Mouse (Mus musculus): ENCODE results near the gene Ddx56. TPM values are rescaled to one million over a fixed set of nuclear protein-coding genes. Genes with fewer than 3 reads are reported as not detected.
"Not testable (repeated sequence)": the region's sequence is repeated elsewhere in the genome, so short reads cannot be mapped to it uniquely, and the experiment has no call there.

Gene Ddx56
- total RNA-seq, 2 experiments from 2014 or later, result 35.1 to 40.9 TPM

GRCm38 (mm10) chr11:6273607-6274006 is 6.0 kb upstream of the Ddx56 start:
- no peak for DNase-seq (ENCODE audit: low spot score in 2 of 2)

GRCm38 (mm10) chr11:6266621-6267020 is 951 bp downstream of the Ddx56 start:
- DNase-seq (ENCODE audit: low spot score in 2 of 2), result no peak

- DNase-seq (ENCODE audit: low spot score in 2 of 2), result peak in 1 of 2 experiments; percentile 64
Measured at GRCm38 (mm10) chr11:6261434-6262082, 6.0 kb downstream of the Ddx56 start.

- no peak for DNase-seq (ENCODE audit: low spot score in 2 of 2)
Measured at GRCm38 (mm10) chr11:6259413-6259812, 8.2 kb downstream of the Ddx56 start.

GRCm38 (mm10) chr11:6256490-6257072 is 11.0 kb downstream of the Ddx56 start:
- DNase-seq (ENCODE audit: low spot score in 2 of 2), result no peak

GRCm38 (mm10) chr11:6254602-6255001 is 13.0 kb downstream of the Ddx56 start:
- DNase-seq (ENCODE audit: low spot score in 2 of 2), result not testable (repeated sequence)

- no peak for DNase-seq (ENCODE audit: low spot score in 2 of 2)
Measured at GRCm38 (mm10) chr11:6252824-6253223, 14.7 kb downstream of the Ddx56 start.

GRCm38 (mm10) chr11:6252248-6252647 is 15.3 kb downstream of the Ddx56 start:
- DNase-seq (ENCODE audit: low spot score in 2 of 2), result no peak

- no peak for DNase-seq (ENCODE audit: low spot score in 2 of 2)
Measured at GRCm38 (mm10) chr11:6244707-6245106, 22.9 kb downstream of the Ddx56 start.

GRCm38 (mm10) chr11:6233025-6233424 is 34.5 kb downstream of the Ddx56 start:
- no peak for DNase-seq (ENCODE audit: low spot score in 2 of 2)

GRCm38 (mm10) chr11:6230012-6230411 is 37.6 kb downstream of the Ddx56 start, which contains the start of gene Npc1l1:
Npc1l1 (minus strand) TSS chr11:6230143.
- no peak for DNase-seq (ENCODE audit: low spot score in 2 of 2)

GRCm38 (mm10) chr11:6224541-6225229 is 42.9 kb downstream of the Ddx56 start:
- no peak for DNase-seq (ENCODE audit: low spot score in 2 of 2)

GRCm38 (mm10) chr11:6222187-6222586 is 45.4 kb downstream of the Ddx56 start:
- no peak for DNase-seq (ENCODE audit: low spot score in 2 of 2)

GRCm38 (mm10) chr11:6219967-6220366 is 47.6 kb downstream of the Ddx56 start:
- no peak for DNase-seq (ENCODE audit: low spot score in 2 of 2)

- no peak for DNase-seq (ENCODE audit: low spot score in 2 of 2)
Measured at GRCm38 (mm10) chr11:6218189-6218896, 49.2 kb downstream of the Ddx56 start.

- no peak for DNase-seq (ENCODE audit: low spot score in 2 of 2)
Measured at GRCm38 (mm10) chr11:6216834-6217233, 50.7 kb downstream of the Ddx56 start.

Other genes with a start within 250 kb of the Ddx56 start
- 100 to 1,000 TPM; 190 to 199 TPM for gene Camk2b, start 201.4 kb downstream of the Ddx56 start, total RNA-seq (2021)
- gene A730071L15Rik, start 67.7 kb downstream of the Ddx56 start, total RNA-seq (2021), result under 1 TPM; 0.21 to 0.44 TPM
- 10 to 100 TPM; 56.4 to 61.0 TPM for gene Nudcd3, start 67.4 kb downstream of the Ddx56 start, total RNA-seq (2021)
- gene Npc1l1, start 37.6 kb downstream of the Ddx56 start, total RNA-seq (2021), result under 1 TPM; 0.05 to 0.12 TPM
- 10 to 100 TPM; 70.1 to 72.9 TPM for gene Tmed4, start 7.1 kb upstream of the Ddx56 start, total RNA-seq (2021)
- gene Ogdh, start 23.9 kb upstream of the Ddx56 start, total RNA-seq (2021), result 100 to 1,000 TPM; 340 to 351 TPM
- 10 to 100 TPM; 35.6 to 40.1 TPM for gene Zmiz2, start 121.3 kb upstream of the Ddx56 start, total RNA-seq (2021)
- 1,000 to 10,000 TPM; 1,218 to 1,228 TPM for gene Ppia, start 147.7 kb upstream of the Ddx56 start, total RNA-seq (2021)
- gene H2afv, start 176.7 kb upstream of the Ddx56 start, total RNA-seq (2021), result 10 to 100 TPM; 96.2 to 97.0 TPM
- gene Purb, start 208.1 kb upstream of the Ddx56 start, total RNA-seq (2021), result 10 to 100 TPM; 84.0 to 90.4 TPM